Mouse (Mus musculus) lung, embryonic 16.5 days (tissue): ENCODE data around the gene Zfand2a. TPM values are rescaled to one million over a fixed set of nuclear protein-coding genes. Genes with fewer than 3 reads are reported as not detected.
A peak's percentile ranks its signal among the peaks of the same experiment; 100 is the strongest.

ENCODE experiments used
- ATAC-seq: fragments of 200-750 bp; cut with Nextera tagmentation; 2 replicates; pipeline ENCODE4 v1.8.0; 2017; ENCODE audit warnings: low read depth, mild to moderate bottlenecking, moderate library complexity
- H3K27ac ChIP-seq: fragments of 300-500 bp; sonication (generic); 2 replicates; pipeline ENCODE4 v1.5.1; 2014; ENCODE audit warnings: mild to moderate bottlenecking, control low read depth, low read length
- H3K27me3 ChIP-seq: fragments of 300-500 bp; sonication (generic); 2 replicates; pipeline ENCODE4 v1.6.1; 2014; ENCODE audit warnings: low read depth, low read length, mixed read lengths; ENCODE audit not compliant: control insufficient read depth, insufficient read depth
- H3K36me3 ChIP-seq: fragments of 300-500 bp; sonication (generic); 2 replicates; pipeline ENCODE4 v1.6.1; 2014; ENCODE audit warnings: low read length; ENCODE audit not compliant: control insufficient read depth, insufficient read depth
- H3K4me1 ChIP-seq: fragments of 300-500 bp; sonication (generic); replicated peaks from 2 replicates; pipeline ENCODE4 v1.6.1; 2014; ENCODE audit warnings: low read length, mixed read lengths; ENCODE audit not compliant: control insufficient read depth, insufficient read depth
- H3K4me2 ChIP-seq: fragments of 300-500 bp; sonication (generic); 2 replicates; pipeline ENCODE4 v1.6.1; 2014; ENCODE audit warnings: low read depth, low read length, control low read depth
- H3K4me3 ChIP-seq: fragments of 300-500 bp; sonication (generic); 2 replicates; pipeline ENCODE4 v1.5.1; 2014; ENCODE audit warnings: mild to moderate bottlenecking, low read length, control low read depth
- H3K9ac ChIP-seq: fragments of 300-500 bp; sonication (generic); 2 replicates; pipeline ENCODE4 v1.6.1; 2014; ENCODE audit warnings: low read length, control low read depth
- H3K9me3 ChIP-seq: fragments of 300-500 bp; sonication (generic); 2 replicates; pipeline ENCODE4 v1.6.1; 2016; ENCODE audit warnings: low read length; ENCODE audit not compliant: control insufficient read depth
- WGBS: fragments of 180-500 bp; shearing (Covaris S2); extraction: QIAGEN DNeasy Blood & Tissue Kit; methylation state at CpG from one replicate; pipeline ENCODE4 v1.1.7; 2014; 5-methylcytosine and 5-hydroxymethylcytosine counted together
- polyA plus RNA-seq: library from polyadenylated mRNA; unstranded; fragments of >200 nt; fragmentation: Nextera tagmentation; extraction: Ambion mirVana; gene quantifications from 2 replicates; pipeline ENCODE4 v1.2.1, GENCODE M21; 2015

The Zfand2a gene
- polyA plus RNA-seq, 1 experiment from 2014 or later, result 10.7 TPM

DNA sequence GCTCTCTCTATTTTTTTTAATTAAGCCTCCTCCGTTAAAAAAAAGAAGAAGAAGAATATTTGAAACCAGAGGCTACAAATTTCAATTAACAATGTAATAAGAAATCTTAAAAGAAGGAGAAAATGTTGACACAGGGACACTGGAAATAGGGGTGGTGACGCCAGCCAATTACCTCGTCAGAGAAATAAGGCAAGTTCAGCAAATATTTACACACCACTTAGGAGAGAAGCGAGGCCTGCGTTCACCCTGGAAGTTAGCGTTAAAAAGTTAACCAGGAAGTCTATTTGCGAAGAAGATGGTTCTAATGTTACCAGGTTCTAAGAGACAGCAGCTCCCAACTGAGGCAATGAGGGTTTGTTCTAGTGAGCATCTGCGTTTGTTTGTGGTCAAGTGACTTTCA is 27.1 kb downstream of the Zfand2a start:
- 55% methylated on average over 8 of the region's 8 CpGs for WGBS
- Histone ChIP-seq H3K4me3 (no peak overlapping the region), H3K27me3 (no peaks in the 10 kb centered on the region), H3K27ac (peak overlapping the region; percentile 58), H3K9me3 (no peaks in the 10 kb centered on the region), H3K36me3 (no peaks in the 10 kb centered on the region; the same call in 1 of the 2 replicates), H3K4me2 (peak overlapping the region; percentile 4; the same call in 1 of the 2 replicates), H3K9ac (no peak overlapping the region), H3K4me1 (peaks cover 13% of the 10 kb centered on the region)
- no peak for ATAC-seq

DNA sequence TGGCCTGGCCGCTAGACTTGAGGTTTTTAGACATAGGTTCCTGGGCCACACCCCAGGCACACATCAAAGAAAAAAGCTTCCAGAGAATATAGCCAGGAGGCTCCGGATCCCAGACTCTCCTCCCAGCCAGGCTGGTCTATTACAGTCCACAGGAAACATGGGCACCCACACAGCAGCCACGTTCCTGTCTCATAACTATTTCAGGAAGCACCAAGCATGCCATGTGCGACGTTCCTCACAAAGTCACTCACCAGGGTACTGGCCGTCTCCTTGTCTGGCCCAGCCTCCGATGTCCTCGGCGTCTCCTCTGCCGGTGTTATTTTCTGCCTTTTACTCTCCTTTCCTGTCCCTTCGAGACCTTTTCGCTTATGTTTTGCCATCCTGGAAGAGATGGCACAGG is 29.2 kb downstream of the Zfand2a start:
- H3K27ac ChIP-seq, result no peak overlapping the region
- H3K4me1 ChIP-seq, result peaks cover 12% of the 10 kb centered on the region
- no peak overlapping the region for H3K4me3 ChIP-seq
- no peak overlapping the region for H3K4me2 ChIP-seq
- no peak for ATAC-seq
- 90% methylated on average over 12 of the region's 12 CpGs for WGBS
- H3K27me3 ChIP-seq, result no peaks in the 10 kb centered on the region
- no peak overlapping the region for H3K9ac ChIP-seq
- H3K9me3 ChIP-seq, result no peaks in the 10 kb centered on the region
- no peaks in the 10 kb centered on the region; the same call in 1 of the 2 replicates for H3K36me3 ChIP-seq

DNA sequence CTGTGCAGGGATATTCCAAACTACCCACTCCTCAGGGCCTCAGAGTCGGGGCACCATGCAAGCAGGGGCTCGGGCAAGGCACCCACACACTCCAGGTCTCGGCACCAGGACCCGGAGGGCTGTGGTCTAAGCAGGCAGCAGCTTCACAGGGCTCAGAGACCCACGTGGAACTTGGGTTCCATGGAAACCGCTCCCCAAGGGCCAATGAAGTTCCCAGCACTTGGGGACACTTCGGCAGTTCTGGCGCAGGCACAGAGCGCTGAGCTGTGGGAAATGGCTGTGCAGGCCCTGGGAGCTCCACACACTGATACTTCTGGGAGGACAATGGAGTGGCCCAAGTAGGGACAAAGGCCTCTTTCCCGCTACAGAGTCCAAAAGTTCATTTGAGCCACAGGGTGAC is 31.3 kb downstream of the Zfand2a start:
- Histone ChIP-seq H3K4me1 (peaks cover 16% of the 10 kb centered on the region), H3K27ac (no peak overlapping the region), H3K4me2 (no peak overlapping the region), H3K36me3 (no peaks in the 10 kb centered on the region; the same call in 1 of the 2 replicates), H3K9ac (no peak overlapping the region), H3K4me3 (no peak overlapping the region), H3K9me3 (no peaks in the 10 kb centered on the region), H3K27me3 (no peaks in the 10 kb centered on the region)
- no peak for ATAC-seq
- 90% methylated on average over 10 of the region's 10 CpGs for WGBS

DNA sequence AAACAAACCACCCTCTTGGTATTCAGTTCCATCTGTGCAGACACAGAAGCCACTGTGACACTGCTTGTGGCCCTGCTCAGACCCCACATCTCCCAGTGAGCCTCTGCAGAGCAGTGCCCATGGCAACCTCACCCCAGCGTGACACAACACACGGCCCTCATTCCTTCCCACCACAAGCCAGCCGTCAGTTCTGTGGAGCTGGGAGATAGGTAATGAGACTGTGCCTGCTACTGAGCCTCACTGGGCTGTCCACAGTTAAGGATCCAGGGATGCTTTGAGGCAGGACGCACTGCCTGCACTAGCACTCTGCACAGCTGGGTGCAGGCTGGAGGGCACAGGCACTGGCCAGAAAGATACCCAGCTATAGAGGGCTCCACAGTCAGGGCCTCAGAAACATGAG is 34.4 kb downstream of the Zfand2a start:
- peaks cover 24% of the 10 kb centered on the region for H3K4me1 ChIP-seq

DNA sequence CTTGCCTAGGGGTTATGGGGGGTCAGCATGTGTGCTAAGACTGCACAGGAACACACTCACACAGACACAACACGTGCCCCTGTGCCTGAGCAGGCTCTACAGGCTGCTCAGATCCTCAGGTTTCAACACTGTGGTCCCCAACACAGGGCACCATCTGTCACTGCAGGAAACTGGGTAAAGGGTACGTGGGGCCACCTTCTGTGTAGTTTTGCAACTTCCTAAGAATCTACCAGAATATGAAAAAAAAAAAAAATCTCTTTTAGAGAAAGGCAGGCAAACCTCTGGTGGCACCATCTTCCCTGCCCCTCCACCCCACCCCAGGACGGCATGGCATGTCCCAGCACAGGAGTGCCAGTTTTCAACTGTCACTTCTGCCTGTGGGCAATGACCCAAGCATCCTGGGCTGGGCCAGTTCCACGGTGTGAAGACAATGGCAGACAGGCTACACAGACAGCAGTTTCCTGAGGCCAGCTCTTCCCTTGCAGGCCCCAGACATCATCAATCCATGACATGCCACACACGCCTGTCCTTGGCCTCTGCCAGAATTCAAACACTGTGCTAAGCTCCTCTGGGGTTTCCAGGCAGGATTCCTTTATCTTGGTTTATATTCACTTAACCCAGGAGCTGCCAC is 35.1 kb downstream of the Zfand2a start:
- Histone ChIP-seq H3K27me3 (no peaks in the 10 kb centered on the region), H3K36me3 (no peaks in the 10 kb centered on the region), H3K9me3 (no peaks in the 10 kb centered on the region), H3K4me2 (no peak overlapping the region), H3K4me1 (peaks cover 24% of the 10 kb centered on the region), H3K9ac (0 out of 2 replicates have a peak overlapping the region, but pooled peaks have one; percentile 5), H3K4me3 (no peak overlapping the region), H3K27ac (peak overlapping the region; percentile 50)
- ATAC-seq, result peak; percentile 82
- WGBS, result 32% methylated on average over 5 of the region's 5 CpGs

More for the DNA sequence above, 34.4 kb downstream of the Zfand2a start:
- ATAC-seq, result peak; percentile 36
- H3K36me3 ChIP-seq, result no peaks in the 10 kb centered on the region
- H3K27me3 ChIP-seq, result no peaks in the 10 kb centered on the region
- no peak overlapping the region for H3K4me2 ChIP-seq
- no peak overlapping the region for H3K4me3 ChIP-seq
- 31% methylated on average over 4 of the region's 4 CpGs for WGBS
- H3K9ac ChIP-seq, result no peak overlapping the region
- peak overlapping the region; percentile 50 for H3K27ac ChIP-seq
- no peaks in the 10 kb centered on the region for H3K9me3 ChIP-seq

DNA sequence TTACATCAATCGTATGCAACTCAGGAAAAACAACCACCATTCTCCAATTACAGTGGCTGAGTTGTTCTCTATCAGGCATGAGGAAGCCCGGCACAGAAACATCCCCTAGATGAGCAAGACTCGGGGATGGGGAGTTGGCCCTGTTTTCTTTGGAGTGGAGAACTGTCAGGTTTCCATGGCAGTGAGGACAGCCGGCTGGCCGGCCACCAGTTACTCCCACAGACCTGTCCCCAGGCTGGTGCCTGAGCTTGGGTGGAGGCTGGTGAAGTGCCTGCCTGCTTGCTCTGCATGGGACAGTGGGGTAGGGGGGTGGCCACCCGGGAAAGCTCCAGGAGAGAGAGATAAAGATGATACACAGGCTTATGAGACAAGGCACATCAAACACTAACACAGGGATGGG is 36.3 kb downstream of the Zfand2a start:
- no peak for ATAC-seq
- no peaks in the 10 kb centered on the region for H3K9me3 ChIP-seq
- 62% methylated on average over 6 of the region's 6 CpGs for WGBS
- H3K4me3 ChIP-seq, result no peak overlapping the region
- H3K36me3 ChIP-seq, result no peaks in the 10 kb centered on the region
- H3K27ac ChIP-seq, result no peak overlapping the region
- no peaks in the 10 kb centered on the region for H3K27me3 ChIP-seq
- no peak overlapping the region for H3K4me2 ChIP-seq
- peaks cover 25% of the 10 kb centered on the region for H3K4me1 ChIP-seq
- H3K9ac ChIP-seq, result no peak overlapping the region

DNA sequence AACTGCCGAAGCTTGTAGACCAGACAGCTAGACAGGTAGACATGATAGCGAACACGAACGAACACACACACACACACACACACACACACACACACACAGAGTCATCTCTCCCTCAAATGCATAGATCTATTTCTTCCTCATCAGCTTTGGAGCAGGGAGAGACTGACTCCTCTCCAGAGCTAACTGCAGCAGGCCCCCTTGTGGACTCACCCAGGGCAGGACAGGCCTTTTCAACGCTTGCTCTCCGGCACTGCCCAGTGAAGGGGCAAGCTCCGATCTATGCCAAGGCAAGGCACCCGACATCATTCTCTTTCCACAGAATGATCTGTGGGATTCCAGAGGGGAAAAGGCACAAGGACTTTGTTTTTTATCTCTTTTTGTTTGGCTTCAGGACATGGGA is 39.1 kb downstream of the Zfand2a start:
- H3K36me3 ChIP-seq, result no peaks in the 10 kb centered on the region
- no peak overlapping the region for H3K27ac ChIP-seq
- WGBS, result 82% methylated on average over 8 of the region's 8 CpGs
- no peaks in the 10 kb centered on the region for H3K27me3 ChIP-seq
- peak overlapping the region; percentile 43 for H3K9ac ChIP-seq
- ATAC-seq, result no peak
- H3K4me2 ChIP-seq, result no peak overlapping the region
- no peaks in the 10 kb centered on the region for H3K9me3 ChIP-seq
- peaks cover 36% of the 10 kb centered on the region for H3K4me1 ChIP-seq
- no peak overlapping the region for H3K4me3 ChIP-seq

DNA sequence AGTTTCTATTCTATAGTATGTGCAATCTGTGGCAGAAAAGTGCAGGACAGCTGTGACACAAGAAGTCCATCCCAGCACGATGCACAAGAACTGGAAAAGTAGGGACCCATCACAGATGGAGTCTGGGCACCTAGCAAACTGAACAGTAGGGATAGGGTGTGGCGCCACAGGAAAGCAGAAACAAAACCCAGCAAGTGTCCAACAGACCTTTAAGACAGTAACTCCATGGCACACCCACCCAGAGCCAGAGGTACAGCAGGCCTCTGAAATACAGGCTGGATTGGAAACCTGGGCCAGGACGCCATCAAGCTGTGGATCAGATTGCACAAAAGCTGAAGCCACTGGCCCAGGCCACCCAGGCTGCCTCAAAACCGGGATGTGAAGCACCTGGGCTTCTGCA is 41.4 kb downstream of the Zfand2a start:
- Histone ChIP-seq H3K9me3 (no peaks in the 10 kb centered on the region), H3K9ac (no peak overlapping the region), H3K36me3 (no peaks in the 10 kb centered on the region), H3K27ac (0 out of 2 replicates have a peak overlapping the region, but pooled peaks have one; percentile 16), H3K4me1 (peaks cover 22% of the 10 kb centered on the region), H3K4me2 (no peak overlapping the region), H3K4me3 (no peak overlapping the region), H3K27me3 (no peaks in the 10 kb centered on the region)
- ATAC-seq, result no peak
- WGBS, result 50% methylated on average over 4 of the region's 4 CpGs

DNA sequence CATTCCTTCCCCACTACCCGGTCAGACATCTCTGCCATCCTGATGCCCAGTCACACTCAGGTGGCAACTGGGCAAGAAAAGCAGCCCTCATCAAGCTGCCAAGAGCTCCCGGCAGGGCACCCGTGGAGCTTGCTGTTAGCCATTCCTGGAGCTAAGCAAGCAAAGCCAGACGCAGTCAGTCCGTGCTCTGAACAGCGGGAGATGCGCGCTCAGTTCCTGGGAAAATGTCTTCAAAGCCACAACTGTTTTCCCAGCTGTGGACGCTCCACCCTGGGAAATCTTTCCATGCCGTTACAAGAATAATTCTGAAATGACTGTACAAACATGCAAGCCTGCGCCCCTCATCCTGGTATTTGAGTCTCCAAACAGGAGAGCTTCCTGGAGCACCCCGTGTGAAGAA is 41.9 kb downstream of the Zfand2a start:
- Histone ChIP-seq H3K27ac (peak overlapping the region; percentile 68; the same call in 1 of the 2 replicates), H3K9ac (0 out of 2 replicates have a peak overlapping the region, but pooled peaks have one; percentile 3), H3K4me1 (peaks cover 22% of the 10 kb centered on the region), H3K9me3 (no peaks in the 10 kb centered on the region), H3K36me3 (no peaks in the 10 kb centered on the region), H3K4me2 (no peak overlapping the region), H3K27me3 (no peaks in the 10 kb centered on the region), H3K4me3 (no peak overlapping the region)
- no peak for ATAC-seq
- WGBS, result 59% methylated on average over 12 of the region's 12 CpGs

DNA sequence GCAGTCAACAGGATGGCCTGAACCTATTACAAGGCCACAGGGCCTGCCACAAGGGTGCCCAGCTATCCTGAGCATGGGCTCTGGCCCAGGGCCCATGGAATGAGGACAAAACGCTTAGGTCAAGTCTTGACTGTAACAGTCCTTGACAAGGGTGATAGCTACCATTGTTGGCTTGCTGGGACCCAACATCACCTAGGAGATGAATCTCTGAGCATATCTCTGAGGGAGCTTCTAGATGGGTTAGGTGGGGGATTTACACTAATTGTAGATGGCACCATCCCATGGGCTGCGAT is 42.7 kb downstream of the Zfand2a start:
- no peaks in the 10 kb centered on the region for H3K27me3 ChIP-seq
- no peak overlapping the region for H3K4me3 ChIP-seq
- no peak overlapping the region for H3K4me2 ChIP-seq
- H3K9ac ChIP-seq, result no peak overlapping the region
- WGBS, result 92% methylated on average over 2 of the region's 2 CpGs
- no peak overlapping the region for H3K27ac ChIP-seq
- peaks cover 22% of the 10 kb centered on the region for H3K4me1 ChIP-seq
- ATAC-seq, result no peak
- no peaks in the 10 kb centered on the region for H3K9me3 ChIP-seq
- H3K36me3 ChIP-seq, result no peaks in the 10 kb centered on the region
